Mouse (Mus musculus) T-helper 1 cell (primary cell): ENCODE results near the gene Akap6.

Experiments
- in situ Hi-C: fragments of 300-600 bp; cut with MboI, MseI; formaldehyde crosslinking; loops from one replicate; pipeline ENCODE4 v1.15.1; 2025; ENCODE audit warnings: high pct_unique_total_duplicates

The Akap6 gene

DNA sequence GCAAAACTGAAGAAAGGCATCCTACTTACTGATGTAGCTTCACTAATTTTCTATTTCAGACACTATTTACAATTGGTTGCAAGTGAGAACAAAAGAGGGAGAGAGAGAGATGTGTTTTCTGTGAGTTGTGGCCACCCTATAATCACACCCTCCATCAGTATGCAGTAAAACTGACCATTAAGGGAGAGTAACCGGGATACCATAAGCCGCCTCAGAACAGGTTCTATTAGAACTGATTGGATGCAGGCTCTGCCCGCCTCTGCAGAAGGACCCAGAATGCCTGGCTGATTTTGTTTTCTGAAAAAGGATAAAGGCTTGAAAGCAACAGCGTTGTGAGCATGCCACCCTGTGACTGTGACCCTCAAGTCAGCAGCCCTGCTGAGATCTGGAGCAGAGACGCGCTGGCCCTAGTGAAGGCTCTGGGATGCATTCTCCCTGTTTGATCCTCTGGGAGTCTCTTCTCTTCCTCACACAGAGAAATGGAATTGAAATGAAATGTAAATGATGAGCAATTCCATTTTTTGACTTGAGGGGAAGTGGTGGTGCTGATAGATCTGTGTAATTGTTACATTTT is 445.0 kb downstream of the Akap6 start:
- in situ Hi-C loops, result no loop called here

DNA sequence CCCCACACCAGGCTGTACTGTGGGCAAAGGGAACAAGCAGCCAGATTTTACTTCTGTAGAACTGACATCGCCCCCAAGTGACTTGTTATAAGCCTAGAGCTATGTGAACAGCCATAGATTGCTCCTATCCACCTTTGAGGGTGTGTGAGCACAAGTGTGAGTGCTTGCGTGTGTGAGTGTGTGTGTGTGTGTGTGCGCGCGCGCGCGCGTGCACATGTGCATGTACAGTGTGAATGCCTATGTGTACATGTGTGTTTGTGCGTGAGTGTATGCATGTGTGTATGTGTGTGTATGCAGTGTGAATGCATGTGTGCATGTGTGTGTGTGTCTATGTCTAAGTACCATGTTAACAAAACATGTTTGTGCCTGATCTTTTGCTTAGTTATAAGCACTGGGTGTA is 445.6 kb downstream of the Akap6 start:
- in situ Hi-C loops, result no loop called here

DNA sequence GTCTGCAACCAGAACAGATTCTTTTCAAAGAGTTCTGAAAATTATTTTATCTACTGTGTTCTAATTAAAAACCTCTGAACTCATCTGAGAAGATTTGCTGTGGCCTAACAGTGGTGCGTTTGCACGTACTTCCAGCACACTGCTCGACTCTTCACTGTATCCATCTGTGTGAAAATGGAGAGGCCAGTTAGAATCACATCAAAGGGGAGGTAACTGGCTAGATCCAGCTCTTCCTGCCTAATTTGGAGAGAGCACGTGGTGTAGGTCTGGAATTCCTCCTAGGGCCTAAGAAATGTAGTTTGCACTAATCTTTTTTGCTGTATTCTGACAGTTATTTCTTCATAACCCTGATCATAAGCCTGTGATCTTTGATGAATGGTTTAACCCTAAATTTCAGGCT is 446.3 kb downstream of the Akap6 start:
- in situ Hi-C loops, result no loop called here

DNA sequence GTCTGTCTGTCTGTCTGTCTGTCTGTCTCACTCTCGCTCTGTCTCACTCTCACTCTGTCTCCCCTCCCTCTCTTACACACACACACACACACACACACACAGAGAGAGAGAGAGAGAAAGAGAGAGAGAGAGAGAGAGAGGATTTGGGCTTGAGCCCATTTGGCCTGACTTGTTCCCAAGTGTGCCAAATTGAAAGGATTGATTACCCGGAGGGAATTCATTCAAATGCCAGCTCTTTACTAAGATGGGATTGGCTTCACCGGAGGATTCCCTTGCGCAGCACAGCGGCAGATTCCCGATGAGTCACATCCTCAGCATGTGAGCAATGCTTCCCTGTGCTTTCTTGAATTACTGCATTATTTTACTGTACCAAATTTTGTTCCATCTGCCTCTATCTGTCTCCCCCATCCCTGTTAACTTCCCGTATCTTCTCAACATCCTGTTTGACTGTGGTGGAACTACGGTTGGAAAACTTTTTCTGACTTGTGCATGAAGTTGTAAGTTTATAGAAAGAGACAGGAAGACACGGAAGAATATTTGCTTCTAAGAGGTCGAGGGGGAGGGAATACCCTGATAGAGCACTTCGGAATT is 447.4 kb downstream of the Akap6 start:
- in situ Hi-C loops, result no loop called here

DNA sequence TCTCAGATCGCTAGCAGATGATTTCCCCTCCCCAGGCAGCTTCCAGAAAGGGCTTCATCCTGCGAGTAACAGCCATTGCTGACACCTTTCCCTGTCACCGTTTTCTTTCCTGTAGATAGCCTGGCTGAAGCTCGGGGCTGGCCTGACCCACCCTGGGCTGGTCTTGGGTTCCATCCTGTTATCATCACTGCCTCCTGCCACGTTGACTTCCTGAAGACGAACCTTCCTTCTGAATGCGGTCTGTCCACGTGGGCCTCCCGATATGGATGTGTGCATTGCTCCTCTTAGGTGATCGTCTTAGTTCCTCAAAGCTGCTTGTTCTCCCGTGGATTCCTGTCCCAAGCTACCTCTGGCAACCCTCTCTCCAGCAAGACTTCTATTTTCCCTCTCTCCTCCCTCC is 448.5 kb downstream of the Akap6 start:
- in situ Hi-C loops, result no loop called here

DNA sequence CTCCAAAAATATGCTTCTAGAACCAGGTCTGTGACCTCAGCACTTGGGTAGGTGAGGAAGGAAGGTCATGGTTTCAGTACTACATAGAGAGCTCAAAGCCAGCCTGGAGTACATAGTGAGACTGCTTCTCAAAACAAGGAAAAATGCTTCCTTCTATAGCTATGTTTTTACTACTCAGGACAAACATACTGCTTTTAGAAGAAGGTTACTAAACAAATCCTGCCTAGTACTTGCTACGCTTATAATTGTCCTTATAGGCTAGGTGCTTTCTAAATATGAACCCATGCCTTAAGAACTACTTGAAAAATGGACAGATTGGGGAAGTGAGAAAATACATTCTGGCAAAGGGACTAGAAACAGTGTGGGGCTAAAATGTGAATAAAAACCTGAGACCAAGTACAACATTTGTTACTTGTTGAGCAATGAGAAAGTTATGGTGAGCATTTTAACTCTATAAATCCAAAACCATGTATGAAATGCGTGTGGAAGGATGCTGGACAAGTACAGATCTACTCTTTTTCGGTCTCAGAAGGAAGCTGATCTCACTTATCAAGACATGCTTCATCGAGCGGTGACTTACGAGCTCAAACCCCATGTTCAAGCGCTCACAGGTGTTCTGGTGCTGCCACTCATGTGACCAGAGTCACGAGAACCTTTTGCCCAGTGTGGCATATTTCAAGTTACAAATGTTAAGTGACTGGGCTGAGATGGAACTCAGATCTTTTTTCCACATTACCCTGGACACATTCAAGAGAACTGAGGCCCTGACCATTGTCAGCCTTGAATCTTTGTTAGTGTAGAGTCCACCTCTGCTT is 469.2 kb downstream of the Akap6 start:
- in situ Hi-C loops, result no loop called here

DNA sequence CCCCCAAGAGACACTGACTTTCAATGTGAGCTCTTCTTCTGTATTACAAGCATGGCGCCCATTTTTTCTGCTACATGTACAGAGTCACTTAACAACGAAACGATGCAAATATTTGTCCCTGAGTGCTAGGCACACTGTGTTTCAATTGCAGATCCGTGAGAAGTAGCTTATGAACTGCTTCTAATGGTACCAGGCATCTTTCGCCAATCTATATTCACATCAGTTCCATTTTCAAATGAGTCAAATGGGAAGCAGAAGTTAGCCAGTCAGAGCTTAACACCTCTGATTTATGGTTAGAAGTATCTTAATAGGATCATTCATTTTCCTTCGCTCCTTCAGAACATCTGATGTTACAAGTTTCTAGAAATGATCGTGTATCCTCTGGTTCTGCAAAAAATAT is 492.3 kb downstream of the Akap6 start:
- in situ Hi-C loops, result no loop called here

DNA sequence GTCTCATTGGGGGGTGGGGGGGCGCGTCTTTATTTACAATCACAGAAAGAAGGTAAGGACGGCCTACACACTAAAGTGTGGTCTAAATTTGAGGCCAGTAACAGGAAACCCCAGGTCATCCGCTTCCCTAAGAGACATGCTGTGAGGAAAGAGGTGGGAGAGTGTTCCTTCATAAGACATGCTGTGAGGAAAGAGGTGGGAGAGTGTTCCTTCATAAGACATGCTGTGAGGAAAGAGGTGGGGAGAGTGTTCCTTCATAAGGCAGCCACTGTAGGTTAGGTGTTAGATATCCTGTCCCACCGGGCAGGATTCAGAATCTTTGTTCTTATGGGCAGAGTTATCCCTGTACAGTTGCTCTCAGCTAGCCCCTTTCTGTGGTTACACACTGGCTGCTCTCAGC is 494.5 kb downstream of the Akap6 start:
- in situ Hi-C loops, result no loop called here
